Comparison of ENCODE assay signal across 7 mouse cellular contexts in genomic region chr16:18975665-18976064, GRCm38 (mm10).
DNase-seq lines count a peak whose midpoint lies in the region; ATAC-seq and TF ChIP-seq lines count a peak whose summit lies in the region.
"Not testable (repeated sequence)": the region's sequence is repeated elsewhere in the genome, so short reads cannot be mapped to it uniquely, and the experiment has no call there.

No protein-coding gene starts in this region.

- H3K27ac ChIP-seq in forebrain, postnatal 0 days (ENCODE audit: low read depth, low read length); heart, embryonic 13.5 days (replicated peaks); hindbrain, embryonic 15.5 days (replicated peaks); midbrain, postnatal 0 days (ENCODE audit: low read depth, low read length); stomach, postnatal 0 days (replicated peaks): not testable (repeated sequence)

- H3K4me2 ChIP-seq in forebrain, postnatal 0 days (ENCODE audit: low read depth); hindbrain, embryonic 15.5 days; midbrain, postnatal 0 days (ENCODE audit: low read depth, low read length, poor library complexity, severe bottlenecking); stomach, postnatal 0 days (replicated peaks; ENCODE audit: low read depth): not testable (repeated sequence)
- peak overlapping the region; percentile 40 for H3K4me2 ChIP-seq in heart, embryonic 13.5 days

- WGBS in forebrain, postnatal 0 days: 87% methylated on average over 23 of the region's 23 CpGs
- 80% methylated on average over 23 of the region's 23 CpGs for WGBS in heart, embryonic 13.5 days
- 84% methylated on average over 23 of the region's 23 CpGs for WGBS in hindbrain, embryonic 15.5 days
- 88% methylated on average over 23 of the region's 23 CpGs for WGBS in midbrain, postnatal 0 days
- WGBS in stomach, postnatal 0 days: 84% methylated on average over 23 of the region's 23 CpGs

- ATAC-seq in forebrain, postnatal 0 days: 0 out of 2 replicates have a peak, but pooled peaks have one; percentile 38
- not testable (repeated sequence) for ATAC-seq in heart, embryonic 13.5 days (ENCODE audit: extremely low read depth, insufficient number of reproducible peaks, low FRiP score, low TSS enrichment); hindbrain, embryonic 15.5 days (ENCODE audit: low FRiP score, low read depth); stomach, postnatal 0 days (ENCODE audit: low FRiP score, low TSS enrichment)
- ATAC-seq in midbrain, postnatal 0 days (ENCODE audit: low FRiP score): peak; percentile 56; the same call in 1 of the 2 replicates

- not testable (repeated sequence) for H3K9me3 ChIP-seq in forebrain, postnatal 0 days (ENCODE audit: low read length); heart, embryonic 13.5 days; hindbrain, embryonic 15.5 days; midbrain, postnatal 0 days (ENCODE audit: low read length); stomach, postnatal 0 days (ENCODE audit: control insufficient read depth, low read length)

- not testable (repeated sequence) for H3K36me3 ChIP-seq in forebrain, postnatal 0 days (ENCODE audit: insufficient read depth); midbrain, postnatal 0 days (ENCODE audit: insufficient read depth, low read length); stomach, postnatal 0 days (ENCODE audit: control insufficient read depth, insufficient read depth, low read length)
- H3K36me3 ChIP-seq in heart, embryonic 13.5 days: peaks cover 14% of the 10 kb centered on the region
- peaks cover 14% of the 10 kb centered on the region for H3K36me3 ChIP-seq in hindbrain, embryonic 15.5 days

- not testable (repeated sequence) for H3K4me1 ChIP-seq in forebrain, postnatal 0 days (ENCODE audit: insufficient read depth); hindbrain, embryonic 15.5 days (replicated peaks); midbrain, postnatal 0 days (ENCODE audit: insufficient read depth, low read length); stomach, postnatal 0 days (replicated peaks; ENCODE audit: control insufficient read depth, insufficient read depth)
- H3K4me1 ChIP-seq in heart, embryonic 13.5 days: peaks cover 23% of the 10 kb centered on the region

- not testable (repeated sequence) for H3K9ac ChIP-seq in forebrain, postnatal 0 days; heart, embryonic 13.5 days; hindbrain, embryonic 15.5 days; midbrain, postnatal 0 days (replicated peaks; ENCODE audit: low read length, poor library complexity, severe bottlenecking); stomach, postnatal 0 days (ENCODE audit: low read length)

- not testable (repeated sequence) for TF ChIP-seq EP300 in stomach, postnatal 0 days (optimal IDR thresholded peaks at IDR 0.05)

- peak; percentile 15 to 19 for DNase-seq in B cell, adult 2 months
- DNase-seq in R1 (ENCODE audit: low read depth, low spot score): peak; percentile 52
- DNase-seq in forebrain, postnatal 0 days; midbrain, postnatal 0 days (ENCODE audit: low spot score); stomach, postnatal 0 days (ENCODE audit: low spot score): not testable (repeated sequence)

- not testable (repeated sequence) for TF ChIP-seq CTCF in forebrain, postnatal 0 days (IDR thresholded peaks at IDR 0.05; ENCODE audit: low read depth); midbrain, postnatal 0 days (IDR thresholded peaks at IDR 0.05)
- TF ChIP-seq CTCF in stomach, postnatal 0 days (IDR thresholded peaks at IDR 0.05; ENCODE audit: low read depth): 0 out of 2 replicates have a peak, but pooled peaks have one; percentile 3

- not testable (repeated sequence) for H3K4me3 ChIP-seq in forebrain, postnatal 0 days (ENCODE audit: low read depth, low read length); heart, embryonic 13.5 days; stomach, postnatal 0 days (ENCODE audit: low read depth, low read length)
- 0 out of 2 replicates have a peak overlapping the region, but pooled peaks have one; percentile 3 for H3K4me3 ChIP-seq in hindbrain, embryonic 15.5 days
- H3K4me3 ChIP-seq in midbrain, postnatal 0 days (ENCODE audit: low read depth, low read length): peak overlapping the region; percentile 10; the same call in 1 of the 2 replicates

- H3K27me3 ChIP-seq in forebrain, postnatal 0 days (ENCODE audit: insufficient read depth, low read length); heart, embryonic 13.5 days (replicated peaks); hindbrain, embryonic 15.5 days; midbrain, postnatal 0 days (ENCODE audit: insufficient read depth, low read length); stomach, postnatal 0 days (ENCODE audit: control insufficient read depth, insufficient read depth, low read length): not testable (repeated sequence)
